Mouse (Mus musculus): ENCODE measurements around the gene Pacrg. TPM values are rescaled to one million over a fixed set of nuclear protein-coding genes. Genes with fewer than 3 reads are reported as not detected.

Pacrg gene
- total and polyA plus RNA-seq, 2 experiments from 2014 or later, result 9.5 to 26.1 TPM

- Histone ChIP-seq H3K9me3 (ENCODE audit: low read length) (no peaks in the 10 kb centered on the region), H3K36me3 (ENCODE audit: insufficient read depth, low read length) (no peaks in the 10 kb centered on the region), H3K9ac (replicated peaks; ENCODE audit: low read length) (no peak overlapping the region), H3K27me3 (ENCODE audit: insufficient read depth, low read length) (no peaks in the 10 kb centered on the region), H3K4me2 (ENCODE audit: low read depth, low read length) (no peak overlapping the region), H3K4me3 (ENCODE audit: low read length) (no peak overlapping the region), H3K27ac (no peak overlapping the region), H3K4me1 (ENCODE audit: insufficient read depth, low read length) (no peaks in the 10 kb centered on the region)
- ATAC-seq, result no peak
- no peak for TF ChIP-seq CTCF (IDR thresholded peaks at IDR 0.05; ENCODE audit: low read depth)
- DNase-seq (ENCODE audit: low spot score), result no peak
- 76% methylated on average over 4 of the region's 4 CpGs for WGBS
Observed at GRCm38 (mm10) chr17:10456409-10456808, 383.7 kb downstream of the Pacrg start.

- H3K27me3 ChIP-seq (ENCODE audit: insufficient read depth, low read length), result no peaks in the 10 kb centered on the region
- no peak for TF ChIP-seq CTCF (IDR thresholded peaks at IDR 0.05; ENCODE audit: low read depth)
- no peaks in the 10 kb centered on the region for H3K4me1 ChIP-seq (ENCODE audit: insufficient read depth, low read length)
- H3K4me3 ChIP-seq (ENCODE audit: low read length), result no peak overlapping the region
- H3K36me3 ChIP-seq (ENCODE audit: insufficient read depth, low read length), result no peaks in the 10 kb centered on the region
- H3K27ac ChIP-seq, result no peak overlapping the region
- ATAC-seq (no peak), DNase-seq (ENCODE audit: low spot score) (no peak)
- H3K9me3 ChIP-seq (ENCODE audit: low read length), result no peaks in the 10 kb centered on the region
- WGBS, result 75% methylated on average over 7 of the region's 7 CpGs
- no peak overlapping the region for H3K9ac ChIP-seq (replicated peaks; ENCODE audit: low read length)
- no peak overlapping the region for H3K4me2 ChIP-seq (ENCODE audit: low read depth, low read length)
Observed at GRCm38 (mm10) chr17:10455961-10456360, 384.1 kb downstream of the Pacrg start.

- no peak overlapping the region for H3K27ac ChIP-seq
- DNase-seq (ENCODE audit: low spot score), result no peak
- 88% methylated on average over 8 of the region's 8 CpGs for WGBS
- no peaks in the 10 kb centered on the region for H3K36me3 ChIP-seq (ENCODE audit: insufficient read depth, low read length)
- H3K4me1 ChIP-seq (ENCODE audit: insufficient read depth, low read length), result 0 out of 2 replicates have a peak, but pooled peaks cover 3% of the 10 kb centered on the region
- no peak for ATAC-seq
- no peaks in the 10 kb centered on the region for H3K9me3 ChIP-seq (ENCODE audit: low read length)
- H3K9ac ChIP-seq (replicated peaks; ENCODE audit: low read length), result no peak overlapping the region
- H3K27me3 ChIP-seq (ENCODE audit: insufficient read depth, low read length), result no peaks in the 10 kb centered on the region
- no peak for TF ChIP-seq CTCF (IDR thresholded peaks at IDR 0.05; ENCODE audit: low read depth)
- H3K4me3 ChIP-seq (ENCODE audit: low read length), result no peak overlapping the region
- no peak overlapping the region for H3K4me2 ChIP-seq (ENCODE audit: low read depth, low read length)
Observed at GRCm38 (mm10) chr17:10454406-10454805, 385.7 kb downstream of the Pacrg start.

GRCm38 (mm10) chr17:10452801-10453200, 387.3 kb downstream of the Pacrg start:
- Histone ChIP-seq H3K4me2 (ENCODE audit: low read depth, low read length) (no peak overlapping the region), H3K4me3 (ENCODE audit: low read length) (no peak overlapping the region), H3K9ac (replicated peaks; ENCODE audit: low read length) (no peak overlapping the region), H3K27ac (no peak overlapping the region), H3K27me3 (ENCODE audit: insufficient read depth, low read length) (no peaks in the 10 kb centered on the region), H3K4me1 (ENCODE audit: insufficient read depth, low read length) (0 out of 2 replicates have a peak, but pooled peaks cover 3% of the 10 kb centered on the region), H3K9me3 (ENCODE audit: low read length) (no peaks in the 10 kb centered on the region), H3K36me3 (ENCODE audit: insufficient read depth, low read length) (no peaks in the 10 kb centered on the region)
- no peak for DNase-seq (ENCODE audit: low spot score)
- no peak for ATAC-seq
- 76% methylated on average over 3 of the region's 3 CpGs for WGBS
- no peak for TF ChIP-seq CTCF (IDR thresholded peaks at IDR 0.05; ENCODE audit: low read depth)

GRCm38 (mm10) chr17:10451306-10452077, 388.6 kb downstream of the Pacrg start:
- Histone ChIP-seq H3K4me3 (ENCODE audit: low read length) (no peak overlapping the region), H3K27ac (peak overlapping the region; percentile 52; the same call in 1 of the 2 replicates), H3K4me2 (ENCODE audit: low read depth, low read length) (no peak overlapping the region), H3K36me3 (ENCODE audit: insufficient read depth, low read length) (no peaks in the 10 kb centered on the region), H3K4me1 (ENCODE audit: insufficient read depth, low read length) (0 out of 2 replicates have a peak, but pooled peaks cover 3% of the 10 kb centered on the region), H3K27me3 (ENCODE audit: insufficient read depth, low read length) (no peaks in the 10 kb centered on the region), H3K9me3 (ENCODE audit: low read length) (no peaks in the 10 kb centered on the region), H3K9ac (replicated peaks; ENCODE audit: low read length) (no peak overlapping the region)
- 0 out of 2 replicates have a peak, but pooled peaks have one; percentile 17 for TF ChIP-seq CTCF (IDR thresholded peaks at IDR 0.05; ENCODE audit: low read depth)
- WGBS, result 28% methylated on average over 10 of the region's 10 CpGs
- DNase-seq (ENCODE audit: low spot score) (peak; percentile 76), ATAC-seq (peak; percentile 86)

GRCm38 (mm10) chr17:10449800-10450299, 390.3 kb downstream of the Pacrg start:
- H3K36me3 ChIP-seq (ENCODE audit: insufficient read depth, low read length), result no peaks in the 10 kb centered on the region
- 0 out of 2 replicates have a peak, but pooled peaks cover 3% of the 10 kb centered on the region for H3K4me1 ChIP-seq (ENCODE audit: insufficient read depth, low read length)
- H3K9ac ChIP-seq (replicated peaks; ENCODE audit: low read length), result no peak overlapping the region
- TF ChIP-seq CTCF (IDR thresholded peaks at IDR 0.05; ENCODE audit: low read depth), result no peak
- no peak overlapping the region for H3K4me3 ChIP-seq (ENCODE audit: low read length)
- no peaks in the 10 kb centered on the region for H3K27me3 ChIP-seq (ENCODE audit: insufficient read depth, low read length)
- WGBS, result 59% methylated on average over 14 of the region's 14 CpGs
- ATAC-seq (peak; percentile 44), DNase-seq (ENCODE audit: low spot score) (peak; percentile 56)
- peak overlapping the region; percentile 36 for H3K27ac ChIP-seq
- H3K9me3 ChIP-seq (ENCODE audit: low read length), result no peaks in the 10 kb centered on the region
- H3K4me2 ChIP-seq (ENCODE audit: low read depth, low read length), result no peak overlapping the region

GRCm38 (mm10) chr17:10448417-10448816, 391.7 kb downstream of the Pacrg start:
- no peaks in the 10 kb centered on the region for H3K27me3 ChIP-seq (ENCODE audit: insufficient read depth, low read length)
- DNase-seq (ENCODE audit: low spot score) (no peak), ATAC-seq (no peak)
- H3K4me3 ChIP-seq (ENCODE audit: low read length), result no peak overlapping the region
- no peak overlapping the region for H3K27ac ChIP-seq
- WGBS, result 53% methylated on average over 5 of the region's 5 CpGs
- H3K4me1 ChIP-seq (ENCODE audit: insufficient read depth, low read length), result 0 out of 2 replicates have a peak, but pooled peaks cover 3% of the 10 kb centered on the region
- H3K9me3 ChIP-seq (ENCODE audit: low read length), result no peaks in the 10 kb centered on the region
- H3K36me3 ChIP-seq (ENCODE audit: insufficient read depth, low read length), result no peaks in the 10 kb centered on the region
- H3K4me2 ChIP-seq (ENCODE audit: low read depth, low read length), result no peak overlapping the region
- H3K9ac ChIP-seq (replicated peaks; ENCODE audit: low read length), result no peak overlapping the region
- TF ChIP-seq CTCF (IDR thresholded peaks at IDR 0.05; ENCODE audit: low read depth), result no peak

All from hindbrain, postnatal 0 days (tissue).